8 mouse cellular contexts compared by ENCODE assay signal in the genomic region with DNA sequence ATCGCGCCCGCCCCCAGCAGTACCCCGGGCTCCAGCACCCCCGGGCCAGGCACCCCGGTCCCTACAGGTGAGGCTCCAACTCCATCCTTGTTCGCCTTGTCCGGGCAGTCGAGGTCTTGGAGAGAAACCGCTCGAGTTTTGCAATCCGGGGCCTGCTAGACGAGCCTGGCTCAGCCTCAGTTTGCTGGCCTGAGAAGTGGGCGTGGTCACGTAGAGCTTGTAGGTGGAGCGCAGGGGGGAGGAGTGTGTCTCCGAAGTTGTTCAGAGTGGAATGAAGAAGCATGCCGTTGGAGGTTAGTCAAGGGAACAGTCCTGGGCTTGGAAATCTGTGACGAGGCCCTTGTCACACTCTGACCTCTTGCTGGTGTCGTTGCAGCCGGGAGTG. TPM values are rescaled to one million over a fixed set of nuclear protein-coding genes. Genes with fewer than 3 reads are reported as not detected.
DNase-seq lines count a peak whose midpoint lies in the region; ATAC-seq lines count a peak whose summit lies in the region.

No protein-coding gene starts in this region.

- no peak for DNase-seq in neural tube, embryonic 11.5 days (ENCODE audit: low spot score)
- no peak for DNase-seq in neural tube, embryonic 10.5 days (ENCODE audit: extremely low spot score, low spot score)
- peak; percentile 96 for DNase-seq in adipocyte (ENCODE audit: low spot score)
- peak; percentile 88 for DNase-seq in kidney, postnatal 10 days
- DNase-seq in testis, postnatal 10 days (ENCODE audit: low spot score), result peak; percentile 83
- no peak for DNase-seq in layer of hippocampus, postnatal 25 days (ENCODE audit: extremely low spot score in 1 of 2, low spot score in 1 of 2)

- peak overlapping the region; percentile 69 for H3K4me2 ChIP-seq in neural tube, embryonic 11.5 days (ENCODE audit: low read depth)
- H3K4me2 ChIP-seq in forebrain, embryonic 15.5 days (replicated peaks), result peak overlapping the region; percentile 75

- H3K9me3 ChIP-seq in neural tube, embryonic 11.5 days (ENCODE audit: control insufficient read depth, low read length), result no peaks in the 10 kb centered on the region
- H3K9me3 ChIP-seq in forebrain, embryonic 15.5 days, result no peaks in the 10 kb centered on the region

- H3K4me1 ChIP-seq in neural tube, embryonic 11.5 days (ENCODE audit: control insufficient read depth, insufficient read depth, low read length), result peaks cover 16% of the 10 kb centered on the region
- H3K4me1 ChIP-seq in forebrain, embryonic 15.5 days, result peaks cover 50% of the 10 kb centered on the region

- H3K27ac ChIP-seq in neural tube, embryonic 11.5 days (ENCODE audit: low read depth, low read length), result no peak overlapping the region
- peak overlapping the region; percentile 75 for H3K27ac ChIP-seq in forebrain, embryonic 15.5 days (replicated peaks)

- H3K36me3 ChIP-seq in neural tube, embryonic 11.5 days (ENCODE audit: control insufficient read depth, insufficient read depth, low read length), result no peaks in the 10 kb centered on the region
- H3K36me3 ChIP-seq in forebrain, embryonic 15.5 days, result no peaks in the 10 kb centered on the region

- peak overlapping the region; percentile 43 for H3K4me3 ChIP-seq in neural tube, embryonic 11.5 days (ENCODE audit: low read depth, low read length)
- peak overlapping the region; percentile 66 for H3K4me3 ChIP-seq in forebrain, embryonic 15.5 days

- peaks cover 25% of the 10 kb centered on the region for H3K27me3 ChIP-seq in neural tube, embryonic 11.5 days (ENCODE audit: control insufficient read depth, insufficient read depth, low read length)
- H3K27me3 ChIP-seq in forebrain, embryonic 15.5 days, result no peaks in the 10 kb centered on the region

- 3% methylated on average over 21 of the region's 21 CpGs for WGBS in neural tube, embryonic 11.5 days
- 1% methylated on average over 21 of the region's 21 CpGs for WGBS in forebrain, embryonic 15.5 days

- no peak for ATAC-seq in neural tube, embryonic 11.5 days (ENCODE audit: insufficient read depth, low FRiP score, low TSS enrichment)
- peak; percentile 12 for ATAC-seq in forebrain, embryonic 15.5 days (replicated peaks)
- peak; percentile 45 for ATAC-seq in megakaryocyte, adult 5-6 weeks (ENCODE audit: poor library complexity, severe bottlenecking)

- H3K9ac ChIP-seq in neural tube, embryonic 11.5 days (ENCODE audit: low read length), result peak overlapping the region; percentile 64
- peak overlapping the region; percentile 44 for H3K9ac ChIP-seq in forebrain, embryonic 15.5 days (replicated peaks)

RNA-seq across cellular contexts. Expression of a gene that starts 0.5 kb away (rescaled TPM):
- polyA plus RNA-seq in neural tube, embryonic 11.5 days (2014; fragmentation: Nextera tagmentation; extraction: Ambion mirVana), result 81.3 and 86.7 TPM in 2 replicates
- 82.1 and 83.2 TPM in 2 replicates for polyA plus RNA-seq in forebrain, embryonic 15.5 days (2015; fragmentation: Nextera tagmentation; extraction: Ambion mirVana)
- total RNA-seq in megakaryocyte, adult 5-6 weeks (2015), result 245 and 277 TPM in 2 replicates
- 72.9 and 83.4 TPM in 2 replicates for total RNA-seq in megakaryocyte, adult 5-6 weeks (2017)
- 10 to 100 TPM; 28.9 to 37.6 TPM for total RNA-seq in layer of hippocampus, postnatal 25 days (2021)

RNA-seq across cellular contexts. Expression of a gene that starts 2.4 kb away (rescaled TPM):
- 9.9 and 13.1 TPM in 2 replicates for polyA plus RNA-seq in neural tube, embryonic 11.5 days (2014; fragmentation: Nextera tagmentation; extraction: Ambion mirVana)
- 40.7 and 47.2 TPM in 2 replicates for polyA plus RNA-seq in forebrain, embryonic 15.5 days (2015; fragmentation: Nextera tagmentation; extraction: Ambion mirVana)
- total RNA-seq in megakaryocyte, adult 5-6 weeks (2015), result 38.3 and 47.7 TPM in 2 replicates
- 30.2 and 38.9 TPM in 2 replicates for total RNA-seq in megakaryocyte, adult 5-6 weeks (2017)
- total RNA-seq in layer of hippocampus, postnatal 25 days (2021), result 100 to 1,000 TPM; 176 to 181 TPM

RNA-seq across cellular contexts. Expression of a gene that starts 16.1 kb away (rescaled TPM):
- polyA plus RNA-seq in neural tube, embryonic 11.5 days (2014; fragmentation: Nextera tagmentation; extraction: Ambion mirVana), result not detected in 2 replicates
- polyA plus RNA-seq in forebrain, embryonic 15.5 days (2015; fragmentation: Nextera tagmentation; extraction: Ambion mirVana), result not detected in 2 replicates
- total RNA-seq in megakaryocyte, adult 5-6 weeks (2015), result not detected in 2 replicates
- total RNA-seq in megakaryocyte, adult 5-6 weeks (2017), result not detected in 2 replicates
- not detected for total RNA-seq in layer of hippocampus, postnatal 25 days (2021)

RNA-seq across cellular contexts. Expression of a gene that starts 28.2 kb away (rescaled TPM):
- 68.4 and 77.6 TPM in 2 replicates for polyA plus RNA-seq in neural tube, embryonic 11.5 days (2014; fragmentation: Nextera tagmentation; extraction: Ambion mirVana)
- polyA plus RNA-seq in forebrain, embryonic 15.5 days (2015; fragmentation: Nextera tagmentation; extraction: Ambion mirVana), result 90.1 and 92.5 TPM in 2 replicates
- 111 and 139 TPM in 2 replicates for total RNA-seq in megakaryocyte, adult 5-6 weeks (2015)
- total RNA-seq in megakaryocyte, adult 5-6 weeks (2017), result 72.5 and 76.7 TPM in 2 replicates
- total RNA-seq in layer of hippocampus, postnatal 25 days (2021), result 100 to 1,000 TPM; 102 to 127 TPM

RNA-seq across cellular contexts. Expression of a gene that starts 38.1 kb away (rescaled TPM):
- not detected in 2 replicates for polyA plus RNA-seq in neural tube, embryonic 11.5 days (2014; fragmentation: Nextera tagmentation; extraction: Ambion mirVana)
- polyA plus RNA-seq in forebrain, embryonic 15.5 days (2015; fragmentation: Nextera tagmentation; extraction: Ambion mirVana), result not detected in 2 replicates
- total RNA-seq in megakaryocyte, adult 5-6 weeks (2015), result 3.0 and 5.0 TPM in 2 replicates
- 4.0 and 4.5 TPM in 2 replicates for total RNA-seq in megakaryocyte, adult 5-6 weeks (2017)
- total RNA-seq in layer of hippocampus, postnatal 25 days (2021), result not detected

Comparison
In these comparisons a context has a peak if more than half of its experiments do, and no peak if none do; other contexts are left out.
1. DNase-seq: peak in adipocyte (single experiment), kidney, postnatal 10 days (single experiment) and testis, postnatal 10 days (single experiment); none in neural tube, embryonic 11.5 days (single experiment), neural tube, embryonic 10.5 days (single experiment) and layer of hippocampus, postnatal 25 days (0 of 2).